Mouse (Mus musculus): ENCODE data around the gene Dagla.

- TF ChIP-seq CTCF (IDR thresholded peaks at IDR 0.05; ENCODE audit: extremely low read depth, insufficient read length, insufficient replicate concordance, low read depth, low read length) (no peak), POLR2A (IDR thresholded peaks at IDR 0.05; ENCODE audit: low read depth, low read length) (no peak)
Measured at GRCm38 (mm10) chr19:10268851-10269250, 35.8 kb downstream of the Dagla start.

All from small intestine, adult 2 months (tissue).